Mouse (Mus musculus): Measurements from ENCODE around the gene N4bp2l1.

The N4bp2l1 gene

GRCm38 (mm10) chr5:150522867-150523234, 74.1 kb downstream of the N4bp2l1 start:
- ChIA-PET POLR2A (interaction anchor here in 3 of 4 experiments (0.6 to 3.2 kb wide), 58 partner anchors 9 to 845 kb away, joined by 3 to 27 read pairs (median 4); partner anchors contain the start of genes N4bp2l2 (in 3 of the 3) and Pds5b (in 2 of the 3)), CTCF (interaction anchor here in 2 of 4 experiments (0.9 to 1.9 kb wide), 2 partner anchors 27 to 72 kb away, joined by 3 to 6 read pairs; no protein-coding TSS in a partner anchor)

- CTCF ChIA-PET, result interaction anchor here in 2 of 4 experiments (0.9 to 1.9 kb wide), 2 partner anchors 26 to 72 kb away, joined by 3 to 6 read pairs; no protein-coding TSS in a partner anchor
- POLR2A ChIA-PET, result interaction anchor here in 3 of 4 experiments (0.7 to 3.2 kb wide), 56 partner anchors 9 to 846 kb away, joined by 3 to 27 read pairs (median 4); partner anchors contain the start of genes N4bp2l2 (in 3 of the 3) and Pds5b (in 2 of the 3)
Observed at GRCm38 (mm10) chr5:150521937-150522866, 74.8 kb downstream of the N4bp2l1 start, which contains the start of gene Brca2. TSS of gene Brca2 (plus strand) at chr5:150522630.

Data from embryonic stem cell, embryonic (primary cell).